Comparison of ENCODE assay signal across 23 mouse cellular contexts in genomic region chr11:82461326-82461725, GRCm38 (mm10).
DNase-seq lines count a peak whose midpoint lies in the region; TF ChIP-seq lines count a peak whose summit lies in the region.
"Had no signal": no experiment of that assay in that cellular context is flagged by ENCODE, and none has a peak within 500 bp of the region (broad histone marks: within the 10 kb centered on the region; RNA-seq: fewer than 3 reads in every experiment).

No protein-coding gene starts in this region.

- no peak overlapping the region for H3K4me3 ChIP-seq in left cerebral cortex, adult 2 months
- H3K4me3 ChIP-seq: embryonic facial prominence, embryonic 15.5 days; gastrocnemius, adult 2 months; limb, embryonic 15.5 days; lung, embryonic 15.5 days; megakaryocyte, embryonic 14.5 days had no signal

- intact Hi-C loops in left cerebral cortex, adult 2 months (cut with DNase I), result loop anchor here (10.0 kb wide), 1 partner anchor 133 kb away; no protein-coding TSS in a partner anchor
- intact Hi-C loops in left cerebral cortex, postnatal 4 days (cut with DNase I), result no loop called here

- TF ChIP-seq CTCF in left cerebral cortex, adult 2 months (IDR thresholded peaks at IDR 0.05), result no peak

- DNase-seq in frontal cortex, adult 2 months (ENCODE audit: extremely low spot score in 1 of 2, low spot score in 1 of 2), result peak; percentile 29 to 51
- no peak for DNase-seq in frontal cortex, postnatal 14 days (ENCODE audit: low spot score in 2 of 2)
- peak; percentile 18 to 24 for DNase-seq in left cerebral cortex, adult 2 months (ENCODE audit: extremely low spot score in 1 of 2, low spot score in 2 of 2)
- DNase-seq in left cerebral cortex, postnatal 4 days, result no peak
- DNase-seq in right cerebral cortex, adult 2 months (ENCODE audit: low spot score in 2 of 2), result peak; percentile 46
- no peak for DNase-seq in right cerebral cortex, postnatal 4 days
- no peak for DNase-seq in lung, adult 18-20 months
- DNase-seq: adrenal gland, postnatal 36 days; cerebellum, adult 11 months; cerebellum, adult 9-11 months; gastrocnemius, adult 2 months; kidney, adult 18-20 months; kidney, postnatal 4 days; lung, postnatal 36 days; midbrain, embryonic 14.5 days; right cerebral cortex, postnatal 25 days; thymus, postnatal 36 days had no signal

- H3K27ac ChIP-seq in left cerebral cortex, adult 2 months, result no peak overlapping the region; the same call in 1 of the 2 replicates
- H3K27ac ChIP-seq: embryonic facial prominence, embryonic 15.5 days; gastrocnemius, adult 2 months; hindbrain, embryonic 14.5 days; limb, embryonic 15.5 days; liver, embryonic 14.5 days; lung, embryonic 15.5 days had no signal

Comparison
In these comparisons a context has a peak if more than half of its experiments do, and no peak if none do; other contexts are left out.
1. DNase-seq: peak in frontal cortex, adult 2 months (2 of 2), left cerebral cortex, adult 2 months (2 of 2) and right cerebral cortex, adult 2 months (2 of 2); none in frontal cortex, postnatal 14 days (0 of 2), left cerebral cortex, postnatal 4 days (single experiment), right cerebral cortex, postnatal 4 days (single experiment) and lung, adult 18-20 months (0 of 2).